Mouse (Mus musculus): ENCODE data around the gene Rps16. TPM values are rescaled to one million over a fixed set of nuclear protein-coding genes. Genes with fewer than 3 reads are reported as not detected.

Gene Rps16
- polyA plus RNA-seq, 1 experiment from 2014 or later: 1,022 TPM

DNA sequence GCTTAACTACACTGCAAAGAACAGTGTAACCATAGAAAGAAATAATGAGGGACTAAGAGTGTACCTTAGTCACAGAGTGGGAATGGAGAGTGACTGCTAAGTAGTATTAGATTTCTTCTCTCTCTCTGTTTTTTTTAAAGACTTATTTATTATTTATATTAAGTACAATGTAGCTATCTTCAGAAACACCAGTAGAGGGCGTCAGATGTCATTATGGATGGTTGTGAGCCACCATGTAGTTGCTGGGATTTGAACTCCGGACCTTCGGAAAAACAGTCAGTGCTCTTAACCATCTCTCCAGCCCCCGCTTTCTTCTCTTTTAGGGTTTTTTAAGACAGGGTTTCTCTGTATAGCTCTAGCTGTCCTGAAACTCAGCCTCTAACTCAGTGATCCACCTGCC lies 24.0 kb upstream of the Rps16 start:
- H3K4me3 ChIP-seq: no peak overlapping the region
- H3K36me3 ChIP-seq: peaks cover 98% of the 10 kb centered on the region
- no peak overlapping the region for H3K9ac ChIP-seq
- H3K4me2 ChIP-seq: no peak overlapping the region
- no peaks in the 10 kb centered on the region for H3K9me3 ChIP-seq
- H3K4me1 ChIP-seq: no peaks in the 10 kb centered on the region
- no peaks in the 10 kb centered on the region for H3K27me3 ChIP-seq
- WGBS: 76% methylated on average over 4 of the region's 4 CpGs
- ATAC-seq (ENCODE audit: insufficient number of reproducible peaks, low FRiP score, low TSS enrichment, low read depth): no peak
- no peak overlapping the region for H3K27ac ChIP-seq

DNA sequence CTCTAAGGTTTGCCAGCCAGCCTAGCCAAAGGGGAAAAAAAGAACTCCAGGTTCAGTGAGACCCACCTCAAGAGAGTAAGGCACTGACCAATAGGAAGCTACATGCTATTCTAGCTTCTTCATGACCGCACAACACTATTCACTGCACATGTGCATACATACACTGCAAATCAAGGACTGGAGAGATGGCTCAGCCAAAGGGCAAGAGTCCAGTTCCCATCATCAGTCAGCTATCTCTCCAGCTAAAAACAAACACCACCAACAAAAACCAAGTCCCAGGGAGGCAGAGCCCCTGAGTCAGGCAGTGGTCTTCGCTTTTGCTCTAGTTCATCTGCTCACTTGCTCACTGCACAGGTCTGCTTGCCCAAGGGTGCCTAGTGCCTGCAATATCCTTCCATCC lies 22.2 kb upstream of the Rps16 start:
- 98% methylated on average over 2 of the region's 2 CpGs for WGBS
- no peak overlapping the region for H3K27ac ChIP-seq
- no peaks in the 10 kb centered on the region for H3K4me1 ChIP-seq
- no peak for ATAC-seq (ENCODE audit: insufficient number of reproducible peaks, low FRiP score, low TSS enrichment, low read depth)
- H3K36me3 ChIP-seq: peaks cover 83% of the 10 kb centered on the region
- no peak overlapping the region for H3K9ac ChIP-seq
- no peak overlapping the region for H3K4me3 ChIP-seq
- H3K27me3 ChIP-seq: no peaks in the 10 kb centered on the region
- no peak overlapping the region for H3K4me2 ChIP-seq
- H3K9me3 ChIP-seq: no peaks in the 10 kb centered on the region

DNA sequence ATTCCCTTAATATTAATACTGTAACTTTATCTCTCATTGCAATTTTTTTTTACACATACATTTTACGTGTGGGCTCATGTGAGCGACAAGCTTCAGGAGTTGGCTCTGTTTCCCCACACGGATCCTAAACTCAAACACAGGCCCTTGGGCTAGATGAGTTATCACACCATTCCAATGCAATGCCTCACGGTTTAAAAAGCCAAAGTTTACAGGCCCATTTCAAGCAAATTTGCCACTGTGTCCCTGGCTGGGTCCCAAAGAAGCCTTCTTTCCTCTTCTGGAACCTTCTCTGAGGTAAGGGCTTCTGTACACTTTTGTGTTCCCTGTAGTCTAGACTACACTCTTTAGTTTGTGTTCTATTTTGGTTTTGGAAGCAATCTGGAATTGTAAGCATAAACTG lies 15.9 kb upstream of the Rps16 start:
- H3K4me3 ChIP-seq: no peak overlapping the region
- peaks cover 21% of the 10 kb centered on the region for H3K36me3 ChIP-seq
- no peak overlapping the region for H3K9ac ChIP-seq
- H3K4me2 ChIP-seq: no peak overlapping the region
- H3K4me1 ChIP-seq: peaks cover 15% of the 10 kb centered on the region; the same call in 1 of the 2 replicates
- no peaks in the 10 kb centered on the region for H3K9me3 ChIP-seq
- 68% methylated on average over 4 of the region's 4 CpGs for WGBS
- ATAC-seq (ENCODE audit: insufficient number of reproducible peaks, low FRiP score, low TSS enrichment, low read depth): no peak
- H3K27ac ChIP-seq: no peak overlapping the region
- H3K27me3 ChIP-seq: no peaks in the 10 kb centered on the region

DNA sequence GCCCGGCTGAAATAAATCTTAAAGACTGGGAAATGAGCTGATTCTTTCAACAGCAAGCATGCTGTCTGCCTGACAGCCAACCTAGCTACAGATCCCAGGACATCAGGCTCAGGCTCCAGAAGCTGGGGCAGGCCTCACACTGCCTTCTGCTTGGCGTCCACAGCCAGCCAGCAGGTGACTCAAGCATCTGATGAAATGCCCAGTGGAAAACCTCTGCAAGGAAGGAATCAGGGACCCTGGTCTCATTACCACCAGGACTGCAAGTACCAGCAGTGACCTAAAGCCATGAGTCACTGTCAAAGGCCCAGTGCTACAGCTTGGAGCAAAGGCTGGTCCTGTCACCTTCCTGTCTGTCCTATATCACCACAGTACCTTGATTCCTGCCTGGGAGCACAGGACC lies 15.0 kb upstream of the Rps16 start:
- no peaks in the 10 kb centered on the region for H3K27me3 ChIP-seq
- H3K4me2 ChIP-seq: no peak overlapping the region
- no peak for ATAC-seq (ENCODE audit: insufficient number of reproducible peaks, low FRiP score, low TSS enrichment, low read depth)
- H3K36me3 ChIP-seq: peaks cover 12% of the 10 kb centered on the region
- H3K9me3 ChIP-seq: no peaks in the 10 kb centered on the region
- no peak overlapping the region for H3K4me3 ChIP-seq
- WGBS: 93% methylated on average over 2 of the region's 2 CpGs
- no peak overlapping the region for H3K27ac ChIP-seq
- peaks cover 18% of the 10 kb centered on the region; the same call in 1 of the 2 replicates for H3K4me1 ChIP-seq
- H3K9ac ChIP-seq: no peak overlapping the region

DNA sequence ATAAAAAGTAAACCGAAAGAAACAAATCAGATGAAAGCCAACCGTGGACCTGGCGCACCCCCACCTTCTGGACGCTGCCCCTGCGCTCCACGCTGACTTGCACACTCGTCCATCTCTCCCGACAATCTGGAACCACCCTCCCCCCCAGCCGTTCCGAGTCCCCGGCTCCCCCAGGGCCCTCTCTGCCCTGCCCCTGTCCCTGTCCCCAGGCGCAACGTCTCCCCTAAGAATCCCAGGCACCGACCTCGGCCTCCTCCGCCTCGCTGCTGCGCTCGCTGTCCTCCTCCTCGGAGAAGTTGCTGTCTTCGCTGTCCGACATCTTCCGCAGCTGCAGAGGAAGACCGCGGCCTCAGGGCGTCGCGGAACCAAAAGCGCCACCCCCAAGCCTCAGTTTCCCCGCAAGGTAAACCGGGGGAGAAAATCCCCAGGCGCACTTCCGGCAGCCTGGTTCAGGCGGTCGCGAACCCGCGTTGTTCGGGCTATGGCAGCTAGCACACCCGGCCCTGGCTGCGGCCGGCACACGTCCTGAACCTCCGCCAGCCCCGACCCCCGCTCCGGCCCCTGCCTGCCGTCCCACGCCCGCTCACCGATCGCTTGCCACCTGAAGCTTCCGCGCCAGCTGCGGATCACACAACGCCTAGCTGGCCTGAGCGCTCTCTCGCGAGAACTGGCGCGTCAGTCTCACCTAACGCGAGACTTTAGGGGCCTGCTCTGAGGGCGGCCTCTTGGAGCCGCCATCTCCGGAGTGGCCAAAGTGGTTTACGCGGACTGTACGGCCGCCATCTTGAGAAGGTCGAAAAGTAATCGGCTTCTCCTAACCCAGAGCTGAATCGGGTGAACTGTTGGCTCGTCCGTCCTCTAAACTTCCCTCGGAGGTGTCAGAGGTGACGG lies 12.1 kb upstream of the Rps16 start, which contains the start of gene Supt5:
TSS of gene Supt5 (minus strand) at position 639 of the 891 bp plus-strand sequence.
- H3K9ac ChIP-seq: peak within 1 kb of the TSS; percentile 97
- peak within 1 kb of the TSS; percentile 93 for H3K27ac ChIP-seq
- peak within 1 kb of the TSS; percentile 61 for H3K4me2 ChIP-seq
- peak; percentile 97 for ATAC-seq (ENCODE audit: insufficient number of reproducible peaks, low FRiP score, low TSS enrichment, low read depth)
- H3K9me3 ChIP-seq: no peaks in the 10 kb centered on the region
- WGBS: under 1% methylated on average over 77 of the region's 77 CpGs
- peaks cover 25% of the 10 kb centered on the region; the same call in 1 of the 2 replicates for H3K4me1 ChIP-seq
- peak within 1 kb of the TSS; percentile 81 for H3K4me3 ChIP-seq
- H3K36me3 ChIP-seq: no peaks in the 10 kb centered on the region
- H3K27me3 ChIP-seq: no peaks in the 10 kb centered on the region

DNA sequence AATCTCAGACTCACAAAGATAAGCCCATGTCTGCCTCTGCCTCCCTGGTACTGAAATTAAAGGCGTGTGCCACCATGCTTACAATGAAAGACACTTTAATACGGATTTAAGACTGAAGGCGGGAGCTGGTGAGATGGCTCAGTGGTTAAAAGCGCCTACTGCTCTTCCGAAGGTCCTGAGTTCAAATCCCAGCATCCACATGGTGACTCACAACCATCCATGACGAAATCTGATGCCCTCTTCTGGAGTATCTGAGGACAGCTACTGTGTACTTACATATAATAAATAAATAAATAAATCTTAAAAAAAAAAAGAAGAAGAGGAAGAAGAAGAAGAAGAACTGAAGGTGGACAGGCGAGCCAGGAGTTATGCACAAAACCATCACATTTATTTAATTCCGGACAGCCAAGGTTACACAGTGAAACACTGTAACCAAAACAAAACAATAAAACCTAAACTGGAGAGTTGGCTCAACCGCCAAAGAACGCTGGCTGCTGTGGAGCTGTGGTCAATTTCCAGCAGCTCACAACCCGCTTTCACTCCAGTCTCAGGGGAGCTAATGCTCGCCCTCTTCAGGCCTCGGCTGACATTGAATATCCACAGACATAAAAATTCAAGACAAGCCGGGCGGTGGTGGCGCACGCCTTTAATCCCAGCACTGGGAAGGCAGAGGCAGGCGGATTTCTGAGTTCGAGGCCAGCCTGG lies 11.1 kb upstream of the Rps16 start:
- H3K9me3 ChIP-seq: no peaks in the 10 kb centered on the region
- 70% methylated on average over 19 of the region's 19 CpGs for WGBS

DNA sequence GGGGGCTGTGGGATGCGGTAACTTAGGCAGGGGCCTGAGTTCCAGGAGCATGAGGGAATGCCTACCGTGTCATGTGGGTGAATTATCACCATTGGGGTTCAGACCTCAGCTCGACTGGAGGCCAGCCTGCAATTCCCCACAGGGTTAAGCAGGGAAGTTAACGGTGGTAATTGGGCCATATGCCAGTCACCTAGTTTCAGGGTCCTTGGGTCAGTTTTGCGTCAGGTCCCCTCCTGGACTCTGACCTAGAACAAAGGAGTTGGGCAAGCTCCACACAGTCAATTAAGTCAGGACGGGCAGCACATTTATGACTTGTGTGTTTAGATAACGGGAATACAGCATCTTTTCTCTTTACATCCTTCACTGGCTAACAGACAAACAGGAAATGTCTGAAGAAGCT lies 9.1 kb upstream of the Rps16 start:
- peaks cover 24% of the 10 kb centered on the region for H3K4me1 ChIP-seq
- H3K27ac ChIP-seq: peak overlapping the region; percentile 39
- H3K27me3 ChIP-seq: no peaks in the 10 kb centered on the region
- H3K9me3 ChIP-seq: no peaks in the 10 kb centered on the region
- H3K36me3 ChIP-seq: no peaks in the 10 kb centered on the region
- H3K9ac ChIP-seq: no peak overlapping the region
- ATAC-seq (ENCODE audit: insufficient number of reproducible peaks, low FRiP score, low TSS enrichment, low read depth): no peak
- H3K4me3 ChIP-seq: no peak overlapping the region
- H3K4me2 ChIP-seq: no peak overlapping the region
- WGBS: 21% methylated on average over 7 of the region's 7 CpGs

More for the DNA sequence above, 11.1 kb upstream of the Rps16 start:
- H3K27ac ChIP-seq: peak overlapping the region; percentile 93
- peak overlapping the region; percentile 61 for H3K4me2 ChIP-seq
- H3K27me3 ChIP-seq: no peaks in the 10 kb centered on the region
- peak overlapping the region; percentile 49; the same call in 1 of the 2 replicates for H3K9ac ChIP-seq
- no peak for ATAC-seq (ENCODE audit: insufficient number of reproducible peaks, low FRiP score, low TSS enrichment, low read depth)
- H3K36me3 ChIP-seq: no peaks in the 10 kb centered on the region
- H3K4me3 ChIP-seq: peak overlapping the region; percentile 81
- H3K4me1 ChIP-seq: peaks cover 26% of the 10 kb centered on the region

DNA sequence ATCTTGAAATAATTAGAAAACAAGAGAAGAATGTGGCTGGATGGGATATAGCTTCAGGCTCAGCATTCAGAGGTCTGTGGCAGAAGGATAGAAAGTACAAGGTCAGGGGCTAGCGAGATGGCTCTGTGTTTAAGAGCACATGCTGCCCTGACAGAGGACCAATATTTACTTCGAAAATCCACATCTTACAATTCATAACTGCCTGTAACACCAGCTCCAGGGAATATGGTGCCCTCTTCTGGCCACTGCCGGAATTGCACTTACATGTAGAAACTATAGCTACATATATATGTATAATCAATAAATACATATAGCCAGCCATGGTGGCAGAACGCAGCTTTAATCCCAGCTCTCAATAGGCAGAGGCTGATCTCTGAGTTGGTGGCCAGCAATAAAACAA lies 5.8 kb upstream of the Rps16 start:
- Histone ChIP-seq H3K9ac (no peak overlapping the region), H3K36me3 (no peaks in the 10 kb centered on the region), H3K27me3 (no peaks in the 10 kb centered on the region), H3K4me3 (no peak overlapping the region), H3K9me3 (no peaks in the 10 kb centered on the region), H3K27ac (no peak overlapping the region), H3K4me1 (peaks cover 25% of the 10 kb centered on the region), H3K4me2 (no peak overlapping the region)
- 2% methylated on average over 4 of the region's 4 CpGs for WGBS
- no peak for ATAC-seq (ENCODE audit: insufficient number of reproducible peaks, low FRiP score, low TSS enrichment, low read depth)

DNA sequence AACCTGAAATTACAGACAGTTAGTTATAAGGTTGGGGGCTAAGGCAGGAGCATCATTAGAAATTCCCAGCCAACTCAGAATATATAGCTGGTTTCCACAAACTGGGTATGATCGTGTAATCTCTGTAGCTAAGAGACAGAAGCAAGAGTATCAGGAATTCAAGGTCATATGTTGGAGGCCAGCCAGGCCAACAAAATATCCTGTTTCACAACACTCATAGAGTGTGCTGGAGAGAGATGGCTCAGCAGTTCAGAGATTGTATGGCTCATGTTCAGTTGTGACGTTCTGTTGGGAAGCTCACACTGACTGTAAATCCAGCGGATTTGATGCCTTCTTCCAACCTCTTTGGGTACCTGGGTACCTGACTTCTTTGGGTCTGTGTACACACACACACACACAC lies 2.7 kb upstream of the Rps16 start:
- H3K4me2 ChIP-seq: no peak overlapping the region
- H3K27ac ChIP-seq: no peak overlapping the region
- no peak for ATAC-seq (ENCODE audit: insufficient number of reproducible peaks, low FRiP score, low TSS enrichment, low read depth)
- WGBS: 74% methylated on average over 3 of the region's 3 CpGs
- H3K4me1 ChIP-seq: peaks cover 28% of the 10 kb centered on the region
- peaks cover 11% of the 10 kb centered on the region for H3K36me3 ChIP-seq
- H3K9ac ChIP-seq: no peak overlapping the region
- no peaks in the 10 kb centered on the region for H3K27me3 ChIP-seq
- H3K4me3 ChIP-seq: no peak overlapping the region
- no peaks in the 10 kb centered on the region for H3K9me3 ChIP-seq

DNA sequence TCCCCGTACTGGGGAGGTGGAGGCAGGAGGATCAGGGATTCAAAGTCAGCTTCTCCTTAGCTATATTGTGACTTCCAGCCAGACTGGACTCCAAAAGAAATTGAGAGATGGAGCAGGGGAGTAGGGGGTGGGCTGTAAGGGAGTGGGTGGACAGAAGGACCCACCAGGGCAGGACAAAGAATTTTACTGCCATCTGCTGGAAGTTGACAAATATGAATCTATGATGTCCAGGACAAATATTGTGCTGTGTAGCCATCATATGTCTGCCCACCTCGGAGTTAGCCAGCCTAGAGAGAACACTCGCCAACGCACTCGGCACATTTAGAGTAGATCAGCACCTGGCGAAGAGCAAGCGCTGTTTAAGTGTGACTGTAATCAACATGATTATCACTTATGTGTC lies 1.9 kb upstream of the Rps16 start:
- Histone ChIP-seq H3K27ac (no peak overlapping the region), H3K4me2 (no peak overlapping the region), H3K27me3 (no peaks in the 10 kb centered on the region), H3K4me1 (peaks cover 30% of the 10 kb centered on the region), H3K4me3 (no peak overlapping the region), H3K36me3 (peaks cover 20% of the 10 kb centered on the region), H3K9ac (no peak overlapping the region), H3K9me3 (no peaks in the 10 kb centered on the region)
- ATAC-seq (ENCODE audit: insufficient number of reproducible peaks, low FRiP score, low TSS enrichment, low read depth): no peak
- WGBS: 85% methylated on average over 7 of the region's 7 CpGs

DNA sequence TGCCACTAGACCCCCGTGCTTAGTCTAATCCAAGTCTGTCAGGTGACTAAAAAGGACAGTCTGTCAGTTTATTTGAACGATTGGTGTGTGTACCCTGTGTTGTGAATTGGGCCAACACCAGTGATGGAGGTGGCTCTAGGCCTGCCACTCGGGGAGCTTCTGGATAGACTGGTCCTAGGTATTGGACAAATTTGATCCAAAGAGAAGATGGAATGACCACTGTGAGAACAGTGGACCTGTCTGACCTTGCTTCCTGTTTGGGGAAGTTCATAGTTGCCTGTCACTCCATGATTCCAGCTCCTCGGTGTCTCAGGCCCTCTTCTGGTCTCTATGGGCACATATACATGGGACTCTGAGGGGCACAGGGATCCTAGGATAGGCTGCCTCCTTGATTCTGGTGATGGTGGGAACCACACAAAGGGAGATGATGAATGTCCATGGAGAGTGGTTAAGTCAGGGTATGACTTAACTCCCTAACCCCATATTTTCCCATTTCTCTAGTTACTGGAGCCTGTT lies 1.3 kb downstream of the Rps16 start:
- 37% methylated on average over 4 of the region's 4 CpGs for WGBS
- Histone ChIP-seq H3K4me1 (peaks cover 30% of the 10 kb centered on the region), H3K4me3 (peak overlapping the region; percentile 85), H3K27ac (no peak overlapping the region), H3K27me3 (no peaks in the 10 kb centered on the region), H3K9me3 (no peaks in the 10 kb centered on the region), H3K4me2 (peak overlapping the region; percentile 70), H3K36me3 (peaks cover 36% of the 10 kb centered on the region), H3K9ac (peak overlapping the region; percentile 95)
- no peak for ATAC-seq (ENCODE audit: insufficient number of reproducible peaks, low FRiP score, low TSS enrichment, low read depth)

DNA sequence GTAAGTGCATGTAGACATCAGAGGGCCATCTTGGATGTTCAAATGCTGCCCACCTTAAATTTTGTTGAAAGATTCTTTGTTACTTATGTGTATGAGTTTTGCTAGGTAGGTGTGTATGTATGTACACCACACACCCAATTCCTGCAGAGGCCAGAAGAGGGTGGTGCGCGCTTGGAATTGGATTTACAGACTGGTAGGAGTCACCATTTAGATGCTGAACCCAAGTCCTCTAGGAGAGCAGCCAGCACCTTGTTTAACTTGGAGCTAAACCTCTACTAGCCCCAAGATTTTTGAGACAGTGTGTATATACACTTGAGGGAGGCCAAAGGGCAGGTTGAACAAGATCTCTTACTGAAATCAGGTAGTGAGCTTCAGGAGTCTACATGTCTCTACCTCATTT lies 2.8 kb downstream of the Rps16 start:
- Histone ChIP-seq H3K27ac (no peak overlapping the region), H3K4me1 (peaks cover 44% of the 10 kb centered on the region), H3K27me3 (no peaks in the 10 kb centered on the region), H3K9ac (no peak overlapping the region), H3K4me3 (no peak overlapping the region), H3K9me3 (no peaks in the 10 kb centered on the region), H3K4me2 (no peak overlapping the region), H3K36me3 (peaks cover 36% of the 10 kb centered on the region)
- 91% methylated on average over 2 of the region's 2 CpGs for WGBS
- no peak for ATAC-seq (ENCODE audit: insufficient number of reproducible peaks, low FRiP score, low TSS enrichment, low read depth)

All from limb, embryonic 15.5 days (tissue).